Mouse (Mus musculus): ENCODE data around the gene Vmn1r237. TPM values are rescaled to one million over a fixed set of nuclear protein-coding genes. Genes with fewer than 3 reads are reported as not detected.

Gene Vmn1r237
- not detected in 2 replicates for polyA plus RNA-seq (2012; rRNA removed)

GRCm38 (mm10) chr17:21311565-21311964 lies at the start of gene Vmn1r237:
Gene Vmn1r237, plus strand, starts transcription at chr17:21311865.
- no peak for DNase-seq (ENCODE audit: low read depth, low spot score)

DNA sequence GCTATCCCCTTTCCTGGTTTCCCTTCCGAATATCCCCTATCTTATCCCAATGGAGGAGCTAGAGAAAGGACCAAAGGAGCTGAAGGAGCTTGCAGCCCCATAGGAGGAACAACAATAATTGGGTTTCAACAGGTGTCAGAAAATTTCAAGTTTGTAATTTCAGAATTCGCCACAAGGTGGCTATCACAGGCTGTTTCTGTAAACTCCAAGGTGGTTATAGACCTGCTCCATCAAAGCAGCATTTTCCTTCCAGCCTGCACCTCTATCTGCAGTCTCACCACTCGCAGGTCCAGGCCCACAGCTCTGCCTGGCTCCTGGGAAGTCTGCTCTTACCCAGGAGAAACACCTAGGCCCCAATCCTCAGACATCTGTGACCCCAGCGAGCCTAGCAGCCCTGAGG lies 39.6 kb upstream of the Vmn1r237 start:
- 11% methylated on average over 4 of the region's 4 CpGs for WGBS
- DNase-seq (ENCODE audit: low read depth, low spot score), result peak; percentile 32

- DNase-seq (ENCODE audit: low read depth, low spot score), result no peak
- WGBS, result 83% methylated on average over 3 of the region's 3 CpGs
These were observed 29.0 kb upstream of the Vmn1r237 start, which contains the start of gene Vmn1r236 for GRCm38 (mm10) chr17:21282642-21283041. Gene Vmn1r236, plus strand, starts transcription at chr17:21282942.

DNA sequence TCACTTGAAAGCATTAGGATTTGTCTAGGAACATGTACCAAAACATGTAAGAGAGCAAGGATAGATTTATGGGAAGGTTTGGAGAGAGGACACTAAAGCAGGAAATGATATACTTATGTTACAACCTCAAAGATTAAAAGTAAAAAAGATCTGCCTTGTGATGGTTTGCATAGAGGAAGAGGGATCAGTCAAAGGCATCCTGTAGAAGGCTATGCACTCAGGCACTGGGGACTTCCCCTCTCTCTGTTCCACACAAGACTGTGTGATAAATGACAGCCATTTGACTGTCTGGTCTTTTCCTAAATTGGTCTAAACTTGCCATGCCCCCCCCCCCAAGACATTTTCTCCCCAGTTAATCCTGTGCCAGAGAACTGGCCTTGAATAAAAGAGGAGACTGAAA lies 27.3 kb upstream of the Vmn1r237 start:
- no peak for DNase-seq (ENCODE audit: low read depth, low spot score)

DNA sequence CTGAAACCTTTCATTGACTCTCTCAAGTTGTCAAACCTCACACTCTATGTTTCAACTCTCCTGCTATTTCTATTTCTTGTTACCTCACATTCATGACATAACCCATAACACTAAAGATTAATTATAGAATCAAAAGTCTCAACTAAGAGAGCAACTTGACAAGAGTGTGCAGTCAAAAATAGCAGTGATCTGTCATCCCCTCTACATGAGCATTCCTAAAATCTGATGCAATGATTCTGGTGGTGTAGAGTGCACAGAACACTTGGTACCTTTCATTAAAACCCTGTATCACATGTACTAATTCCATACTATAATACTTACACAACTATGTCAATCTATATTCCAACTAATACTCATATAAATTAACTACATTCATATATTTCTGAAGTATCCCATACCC lies 22.0 kb upstream of the Vmn1r237 start:
- no peak for DNase-seq (ENCODE audit: low read depth, low spot score)

Other genes starting within 250 kb of the Vmn1r237 start
- gene Vmn1r234, start 85.8 kb upstream of the Vmn1r237 start, polyA plus RNA-seq (2012; rRNA removed), result not detected in 2 replicates
- gene Vmn1r235, start 55.5 kb upstream of the Vmn1r237 start, polyA plus RNA-seq (2012; rRNA removed), result not detected in 2 replicates
- gene Vmn1r236, start 28.9 kb upstream of the Vmn1r237 start, polyA plus RNA-seq (2012; rRNA removed), result not detected in 2 replicates
- gene Zfp677, start 71.9 kb downstream of the Vmn1r237 start, polyA plus RNA-seq (2012; rRNA removed), result 0.15 and 0.19 TPM in 2 replicates
- 1.4 and 1.8 TPM in 2 replicates for gene Zfp54, start 111.4 kb downstream of the Vmn1r237 start, polyA plus RNA-seq (2012; rRNA removed)
- gene Zfp51, start 138.5 kb downstream of the Vmn1r237 start, polyA plus RNA-seq (2012; rRNA removed), result 0.83 and 1.3 TPM in 2 replicates
- 1.9 and 3.8 TPM in 2 replicates for gene Zfp53, start 177.1 kb downstream of the Vmn1r237 start, polyA plus RNA-seq (2012; rRNA removed)
- 0.32 and 0.36 TPM in 2 replicates for gene Zfp52, start 223.7 kb downstream of the Vmn1r237 start, polyA plus RNA-seq (2012; rRNA removed)